Mouse (Mus musculus) thymus, postnatal 0 days (tissue): ENCODE measurements around the gene Cryab. TPM values are rescaled to one million over a fixed set of nuclear protein-coding genes. Genes with fewer than 3 reads are reported as not detected.

Experiments
- DNase-seq: peaks from one replicate; pipeline ENCODE4 v3.0.0-alpha.2; 2015; ENCODE audit warnings: low spot score
- polyA plus RNA-seq: library from polyadenylated mRNA; unstranded; fragments of >200 nt; fragmentation: Nextera tagmentation; extraction: Ambion mirVana; gene quantifications from 2 replicates; pipeline ENCODE4 v1.2.1, GENCODE M21; 2015

Cryab gene
- 17.2 and 17.5 TPM in 2 replicates for polyA plus RNA-seq

DNA sequence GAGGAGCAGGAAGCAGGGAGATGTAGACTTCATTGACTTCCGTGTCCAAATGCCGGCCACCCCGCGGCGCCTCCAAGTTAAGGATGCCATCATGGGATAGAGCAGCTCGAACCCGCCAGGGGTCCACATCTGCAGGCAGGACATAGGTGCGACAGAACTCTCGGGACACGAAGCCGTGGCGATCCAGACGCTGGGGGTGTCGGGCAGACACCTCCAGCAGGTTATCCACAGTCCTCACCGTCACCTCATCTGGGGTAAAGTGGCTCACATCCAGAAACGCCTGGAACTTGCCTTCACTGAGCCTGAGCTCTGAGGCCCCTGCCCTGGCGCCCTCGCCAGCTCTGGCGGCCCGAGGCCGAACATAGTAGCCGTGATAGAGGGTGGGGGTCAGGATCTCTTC, at the start of gene Cryab:
Gene Cryab, plus strand, starts transcription at position 3 of the 400 bp plus-strand sequence.
- DNase-seq, result no peak

DNA sequence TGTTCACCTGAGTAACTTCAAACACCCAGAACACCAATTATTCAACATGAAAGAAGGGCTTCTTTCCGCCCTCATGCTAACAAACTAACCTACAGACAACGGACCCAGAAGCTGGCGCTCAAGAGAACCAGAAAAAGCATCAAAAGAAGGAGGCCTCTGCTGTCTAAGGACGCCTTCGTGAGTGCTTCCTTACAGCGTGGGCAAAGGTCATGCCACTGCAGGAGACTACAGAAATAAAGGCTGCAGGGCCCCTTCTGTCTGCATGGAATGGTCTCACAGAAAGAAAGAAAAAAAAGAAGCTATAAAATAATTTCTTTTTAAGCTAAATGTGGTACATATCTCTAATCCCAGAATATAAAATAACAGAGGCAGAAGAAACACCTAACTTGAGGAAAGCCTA, 46.2 kb upstream of the Cryab start:
- no peak for DNase-seq

DNA sequence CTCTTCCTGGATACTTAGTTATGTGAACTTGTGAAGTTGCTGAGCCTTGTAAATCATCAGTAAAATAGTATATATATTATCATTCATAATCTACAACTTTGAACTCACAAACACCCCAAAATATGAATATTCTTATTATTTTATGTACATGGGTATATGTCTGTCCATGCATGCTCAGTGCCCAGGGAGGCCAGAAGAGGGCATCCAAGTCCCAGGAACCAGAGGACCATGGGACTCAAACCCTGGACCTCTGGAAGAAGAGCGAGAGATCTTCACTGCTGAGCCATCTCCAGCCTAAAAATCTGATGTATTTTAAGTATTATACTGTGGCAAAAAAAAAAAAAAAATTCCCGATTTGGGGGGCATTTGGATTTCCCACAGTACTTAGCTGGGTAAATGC, 42.0 kb upstream of the Cryab start:
- DNase-seq, result no peak

DNA sequence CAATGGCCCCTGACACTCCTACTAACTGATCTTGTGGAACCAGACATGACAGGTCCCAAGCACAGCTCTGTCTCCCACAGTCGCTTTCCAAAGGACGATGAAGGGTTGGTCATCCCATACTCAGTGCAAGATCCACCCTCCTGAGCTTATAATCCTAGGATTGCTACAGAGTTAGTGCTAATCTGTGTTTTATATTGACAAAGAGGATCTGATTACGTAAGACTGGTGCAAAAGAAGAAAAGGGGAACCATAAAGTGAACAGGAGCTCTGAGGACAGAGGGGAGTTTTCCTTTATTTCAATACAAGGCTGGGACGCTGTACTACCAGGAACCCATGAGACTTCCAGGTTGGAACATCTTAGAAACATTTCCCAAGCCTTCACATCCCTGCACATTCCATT, 39.8 kb upstream of the Cryab start:
- DNase-seq, result no peak

DNA sequence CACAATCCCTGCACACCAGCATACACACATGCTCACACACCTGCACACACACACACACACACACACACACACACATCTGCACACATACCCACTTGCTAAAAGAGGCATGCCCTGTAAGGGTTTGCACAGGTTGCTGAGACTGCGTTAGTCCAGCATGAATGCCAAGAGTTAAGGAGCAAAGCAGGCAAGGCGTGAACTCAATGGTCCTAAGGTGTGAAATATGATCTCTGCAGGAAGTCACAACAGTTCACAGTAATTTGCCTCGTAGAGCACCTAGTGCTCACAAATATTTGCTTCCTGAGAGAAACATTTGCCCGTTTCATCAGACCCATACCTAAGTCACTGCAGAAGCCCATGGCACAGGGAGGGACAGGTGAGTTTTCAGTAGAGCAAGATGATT, 36.9 kb upstream of the Cryab start:
- no peak for DNase-seq

DNA sequence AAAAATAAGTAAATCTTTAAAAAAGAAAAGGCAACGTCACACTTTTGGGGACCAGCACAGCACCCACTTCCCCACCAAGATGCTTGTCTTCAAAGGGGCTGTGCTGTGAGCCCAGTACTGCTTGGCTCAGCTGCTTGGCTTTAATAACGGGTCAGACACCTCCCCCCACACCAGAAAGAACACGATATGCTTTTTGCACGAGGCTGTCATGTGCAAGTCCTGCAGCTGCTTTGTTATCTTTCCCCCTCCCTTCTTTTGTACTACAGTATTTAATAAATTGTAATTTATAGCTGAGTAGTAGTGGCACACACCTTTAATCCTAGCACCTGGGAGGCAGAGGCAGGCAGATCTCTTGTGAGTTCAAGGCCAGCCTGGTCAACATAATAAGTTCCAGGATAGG, 32.2 kb upstream of the Cryab start:
- no peak for DNase-seq

DNA sequence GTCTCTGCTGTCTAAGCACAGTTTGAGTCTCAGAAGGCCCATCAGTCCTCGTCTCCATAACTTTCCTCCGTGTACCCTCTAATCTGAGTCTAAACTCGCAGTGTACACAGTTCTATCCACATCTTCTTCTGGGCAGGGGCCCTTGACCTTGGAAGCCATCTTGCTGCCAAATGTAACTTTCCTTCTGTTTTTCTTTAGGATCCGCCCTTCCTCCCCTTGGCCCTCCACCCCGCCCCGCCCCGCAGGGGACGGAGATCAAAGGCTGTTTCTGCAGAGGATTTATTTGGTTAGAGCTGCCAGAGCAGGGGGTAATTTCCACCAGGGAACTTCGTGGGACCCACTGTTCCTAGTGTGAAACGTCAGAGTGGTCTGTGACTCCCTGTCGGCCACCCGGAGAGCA, 30.1 kb upstream of the Cryab start:
- no peak for DNase-seq

DNA sequence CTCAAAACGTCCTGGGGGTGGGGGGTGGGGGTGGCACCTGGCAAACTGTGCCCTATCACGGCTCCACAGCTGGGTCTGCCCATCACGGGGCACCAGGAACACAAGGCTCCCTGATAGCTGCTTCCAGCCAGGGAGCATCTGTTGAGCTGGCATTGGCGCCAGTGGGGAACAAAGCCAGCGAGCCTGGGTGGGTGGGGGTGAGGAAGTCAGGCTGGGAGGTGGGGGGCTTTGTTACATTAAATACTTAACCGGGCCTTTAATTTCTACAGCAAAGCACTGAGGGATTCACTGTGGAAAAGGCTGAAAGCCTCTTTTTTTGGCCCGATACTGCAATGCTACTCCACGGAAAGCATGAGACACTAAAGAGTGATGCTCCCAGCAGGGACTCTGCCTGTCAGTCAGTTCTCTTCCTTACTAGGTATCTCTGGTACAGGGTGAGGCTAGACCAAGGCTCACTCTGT, 28.6 kb upstream of the Cryab start:
- DNase-seq, result no peak

DNA sequence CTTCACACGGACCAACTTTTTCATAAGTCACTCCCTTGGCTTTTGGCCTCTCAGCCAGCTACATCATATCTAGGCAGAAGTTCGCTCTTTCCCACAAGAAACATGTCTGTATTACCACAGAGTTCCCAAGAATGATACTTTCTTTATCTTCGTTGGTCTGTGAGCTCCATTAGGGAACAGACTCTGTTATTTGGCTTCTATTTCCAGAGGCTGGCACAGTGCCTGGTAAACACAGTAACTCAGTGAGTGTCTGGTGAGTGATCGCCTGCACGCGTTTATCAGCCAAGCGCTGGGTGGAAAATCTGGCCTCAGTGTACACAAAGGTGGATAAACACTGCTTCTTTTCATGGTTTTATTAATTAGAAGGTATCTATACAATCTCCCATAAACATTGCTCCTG, 27.7 kb upstream of the Cryab start:
- DNase-seq, result no peak

DNA sequence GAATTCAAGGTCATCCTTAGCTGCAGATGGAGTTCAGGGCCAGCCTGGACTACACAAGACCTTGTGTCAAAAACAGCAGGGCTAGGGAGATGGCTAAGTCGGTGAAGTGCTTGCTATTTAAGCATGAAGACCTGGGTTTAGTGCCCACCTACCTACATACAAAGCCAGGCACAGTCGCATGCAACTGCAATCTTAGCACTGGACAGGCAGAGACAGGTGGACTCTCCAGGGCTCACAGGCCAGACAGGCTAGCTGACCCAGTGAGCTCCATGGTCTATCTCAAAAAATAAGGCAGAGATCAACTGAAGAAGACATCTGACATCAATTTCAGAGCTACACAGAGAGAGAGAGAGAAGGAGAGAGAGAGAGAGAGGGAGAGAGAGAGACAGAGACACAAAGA, 27.0 kb upstream of the Cryab start:
- DNase-seq, result no peak

DNA sequence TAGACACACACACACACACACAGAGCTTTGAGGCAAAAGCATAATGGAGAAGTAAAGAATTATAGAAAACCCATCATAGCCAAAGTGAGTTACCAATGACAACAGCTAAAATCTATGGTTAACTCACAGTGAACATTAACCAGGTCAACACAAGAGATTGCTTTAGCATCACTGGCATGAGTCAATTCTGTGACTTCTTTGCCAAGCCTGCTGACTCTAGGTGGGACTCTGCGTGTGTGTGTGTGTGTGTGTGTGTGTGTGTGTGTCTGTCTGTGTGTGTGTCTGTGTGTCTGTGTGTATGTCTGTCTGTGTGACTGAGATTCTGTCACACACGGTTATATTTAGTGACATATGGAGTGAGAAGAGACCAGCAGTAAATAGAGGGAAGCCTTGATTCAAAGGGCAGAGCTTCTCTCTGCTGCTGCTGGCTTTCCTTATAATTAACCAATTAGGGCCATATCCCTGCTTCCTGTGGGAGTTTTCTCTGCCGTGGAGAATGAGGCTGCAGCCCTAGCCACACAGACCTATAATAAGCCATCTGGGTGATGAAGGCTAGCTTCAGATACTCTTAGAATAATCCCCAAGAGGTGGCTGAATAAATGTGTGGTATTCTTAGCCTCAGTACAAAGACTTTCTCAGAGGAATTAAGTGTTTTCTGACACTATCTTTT, 26.3 kb upstream of the Cryab start:
- no peak for DNase-seq

DNA sequence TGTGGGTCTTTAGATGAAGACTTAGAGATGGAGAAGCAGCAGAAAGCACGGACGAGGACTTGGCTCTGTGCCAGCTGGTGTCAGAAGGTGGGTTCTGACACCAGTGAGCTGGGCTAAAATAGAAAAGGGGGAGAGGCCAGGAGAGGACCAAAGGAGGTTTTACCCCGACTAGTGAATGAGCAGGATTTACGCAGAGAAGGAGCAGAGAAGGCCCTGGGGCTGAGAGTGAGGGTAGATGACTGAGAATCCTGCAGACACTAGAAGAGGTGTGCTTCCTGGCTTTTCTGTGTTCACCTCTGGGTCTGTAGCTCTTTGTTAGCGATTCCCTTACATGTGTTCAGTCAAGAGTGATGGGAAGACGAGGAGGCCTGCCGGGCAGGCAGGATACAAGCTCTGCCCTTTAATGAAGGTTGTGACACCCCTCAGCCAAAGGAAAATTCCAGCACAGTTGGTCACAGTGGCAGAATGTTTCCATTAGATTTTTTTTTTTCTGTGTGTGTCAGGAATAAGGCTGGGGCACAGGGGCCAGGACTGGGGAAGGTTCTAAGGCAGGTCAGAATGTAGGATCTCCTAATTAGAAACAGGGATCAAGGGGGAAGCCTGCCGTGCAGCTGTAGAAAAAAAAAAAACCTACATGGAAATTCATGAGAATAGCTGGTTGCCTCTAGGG, 25.1 kb upstream of the Cryab start:
- DNase-seq, result no peak

DNA sequence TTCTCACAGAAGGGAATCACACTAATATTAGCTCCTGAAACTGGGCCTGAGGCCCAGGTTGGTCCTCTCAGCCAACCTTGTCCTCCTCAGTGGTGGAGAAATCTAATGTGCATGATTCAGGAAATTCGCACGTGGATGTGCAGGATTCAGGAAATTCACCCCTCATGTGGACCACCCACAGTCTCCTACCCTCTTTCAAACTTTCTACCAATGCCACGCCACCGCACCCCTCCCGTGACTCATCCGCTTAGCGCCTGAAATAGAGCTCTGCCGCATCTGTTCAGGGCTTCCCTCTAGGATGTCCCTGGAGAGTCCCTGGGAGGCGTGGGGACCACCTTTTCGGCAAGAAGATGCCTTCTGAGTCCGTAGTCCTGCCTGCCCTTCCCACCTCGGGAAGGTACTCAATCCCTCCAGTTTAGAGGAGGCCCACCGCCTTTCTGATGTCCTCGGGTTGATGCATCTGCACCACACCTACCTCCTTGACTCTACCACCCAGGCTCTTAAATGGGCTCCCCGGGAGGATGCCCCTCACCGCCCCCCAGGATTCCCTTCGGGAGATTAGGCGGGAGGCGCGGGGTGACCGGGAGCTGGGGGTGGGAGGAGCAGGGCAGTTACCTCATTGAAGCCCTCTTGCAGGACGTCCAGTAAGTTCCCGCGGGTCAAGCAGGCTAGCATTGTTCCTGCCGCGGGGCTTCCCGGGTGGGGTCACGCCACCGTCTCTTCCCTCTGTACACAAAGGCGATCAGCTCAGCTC, 23.8 kb upstream of the Cryab start:
- no peak for DNase-seq

DNA sequence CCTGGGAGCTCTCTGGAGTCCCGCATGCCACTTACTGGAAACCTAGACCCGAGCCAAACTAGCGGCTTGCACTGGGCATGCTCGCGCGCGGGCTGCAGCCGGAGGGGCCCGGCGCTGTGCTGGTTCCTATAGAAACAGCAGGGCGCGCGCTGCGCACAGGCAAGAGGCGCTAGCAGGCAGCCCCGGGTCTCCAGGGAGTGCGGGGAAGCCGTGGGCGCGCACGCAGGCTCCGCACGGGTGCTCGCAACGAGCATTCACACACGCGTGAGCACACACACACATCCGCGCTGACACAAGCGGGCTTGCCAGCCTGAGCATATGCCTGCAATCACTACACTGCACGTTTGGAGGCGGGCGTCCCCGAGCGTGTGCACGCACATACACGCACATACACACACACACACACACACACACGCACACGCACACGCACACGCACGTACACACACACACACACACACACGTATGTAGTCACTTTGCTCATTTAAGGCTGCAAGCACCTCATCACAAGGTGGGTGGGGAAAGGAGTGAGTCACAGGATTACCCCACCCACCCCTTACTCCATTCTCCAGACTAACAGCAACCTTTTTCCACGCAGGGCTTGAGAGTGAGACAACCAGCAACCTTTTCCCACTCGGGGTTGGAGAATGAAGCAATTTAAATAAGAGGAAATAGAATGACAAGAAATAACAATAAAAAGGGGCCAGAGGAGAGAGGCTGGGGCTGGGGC, 23.0 kb upstream of the Cryab start:
- peak; percentile 56 for DNase-seq

DNA sequence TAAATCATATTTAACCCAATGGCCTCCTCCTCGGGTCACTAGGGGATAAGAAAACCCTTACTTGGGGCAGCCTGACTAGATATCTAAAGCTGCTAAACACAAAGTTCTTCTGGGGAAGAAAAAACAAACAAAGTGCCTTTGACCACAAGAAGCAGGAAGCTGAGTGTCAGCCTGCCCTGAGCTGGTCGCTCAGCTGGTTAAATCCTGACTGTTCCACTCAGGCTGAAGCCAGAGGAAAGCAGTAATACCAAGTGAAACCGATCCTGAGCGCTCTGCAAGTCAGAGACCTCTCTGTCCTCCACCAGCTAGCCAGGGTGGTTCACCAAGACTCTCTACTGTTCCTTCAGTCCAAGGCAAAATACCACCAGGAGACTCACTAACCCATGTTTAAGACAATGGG, 21.5 kb upstream of the Cryab start:
- no peak for DNase-seq

DNA sequence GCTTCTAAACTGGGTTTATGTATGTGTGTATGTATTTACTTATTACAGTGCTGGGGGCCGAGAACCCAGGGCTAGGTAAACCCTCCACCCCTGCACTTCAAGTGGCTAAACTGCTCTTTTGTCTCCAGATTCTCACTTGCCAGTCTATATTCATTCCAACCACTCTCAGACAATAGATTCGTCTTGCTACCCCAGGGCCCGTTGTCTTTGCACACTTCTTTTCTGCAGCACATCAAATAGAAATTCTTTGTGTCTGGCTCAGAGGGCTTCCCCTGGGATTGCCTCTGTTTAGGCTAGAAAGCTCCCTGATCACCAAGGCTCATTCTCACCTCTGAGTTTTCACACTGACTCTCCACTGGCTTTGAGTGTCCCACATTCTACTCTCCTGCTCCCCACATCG, 18.6 kb upstream of the Cryab start:
- DNase-seq, result no peak

DNA sequence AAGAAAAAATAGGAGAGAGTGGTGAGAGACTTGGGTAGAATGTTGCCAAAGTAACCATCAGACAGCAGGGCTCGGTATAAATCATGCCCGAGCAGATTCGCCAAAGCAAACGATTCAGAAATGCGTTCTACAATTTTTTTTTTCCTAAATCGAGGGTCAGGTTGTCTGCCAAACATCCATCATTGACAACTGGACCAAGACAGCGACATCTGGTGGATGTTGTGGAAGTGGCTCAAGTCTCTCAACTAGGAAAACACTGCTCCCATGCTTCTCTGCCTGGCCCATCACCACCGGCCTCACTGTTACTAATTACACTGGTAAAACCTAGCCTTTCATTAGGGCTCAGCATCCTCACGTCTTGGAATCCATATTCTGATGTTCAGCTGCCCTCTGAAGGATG, 16.1 kb upstream of the Cryab start:
- no peak for DNase-seq

DNA sequence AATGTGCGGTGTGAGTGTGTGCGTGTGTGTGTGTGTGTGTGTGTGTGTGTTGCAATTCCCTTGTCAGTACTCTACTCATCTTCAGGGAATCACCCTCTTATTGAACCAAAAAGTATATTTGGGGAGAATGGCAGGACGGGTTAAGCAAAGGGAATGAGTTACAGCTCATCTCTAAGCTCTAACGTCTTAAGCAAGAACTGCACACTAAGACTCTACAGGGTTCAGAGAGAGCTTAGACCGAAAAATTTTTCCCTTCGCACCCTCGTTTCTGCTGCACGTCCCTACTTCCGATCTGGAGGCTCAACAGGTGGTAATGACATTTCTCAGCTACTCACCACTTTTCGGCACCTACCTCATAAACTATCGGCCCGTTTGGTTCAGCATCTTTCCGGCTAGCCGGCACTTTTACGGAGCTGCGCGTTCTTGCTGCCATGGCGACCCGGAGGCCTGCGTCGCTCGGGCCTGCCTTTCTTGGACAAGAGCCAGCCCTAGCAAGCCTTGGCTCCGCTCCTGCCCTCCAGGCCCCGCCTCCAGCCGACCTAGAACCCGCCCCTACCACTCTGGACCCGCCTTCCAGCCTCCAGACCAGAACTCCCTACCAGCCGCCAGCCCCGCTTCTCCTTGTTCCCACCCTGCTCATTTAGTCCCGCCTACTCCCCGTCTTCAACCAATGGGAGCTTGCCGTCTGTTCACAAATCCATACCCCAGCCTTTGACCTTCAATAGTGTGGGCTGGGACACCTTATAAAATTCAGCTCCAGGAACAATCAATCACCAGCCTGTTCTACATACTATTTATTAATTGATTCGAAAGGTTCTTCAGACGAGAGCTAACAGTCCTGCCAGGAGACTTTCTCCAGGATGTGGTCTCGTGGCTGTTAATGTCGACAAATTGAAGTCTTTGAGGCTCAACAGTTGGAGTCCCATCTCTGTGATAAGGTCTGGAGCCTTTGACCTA, 11.9 kb upstream of the Cryab start, which contains the start of gene Dixdc1:
Gene Dixdc1, minus strand, starts transcription at position 604 of the 957 bp plus-strand sequence.
- peak; percentile 65 for DNase-seq

DNA sequence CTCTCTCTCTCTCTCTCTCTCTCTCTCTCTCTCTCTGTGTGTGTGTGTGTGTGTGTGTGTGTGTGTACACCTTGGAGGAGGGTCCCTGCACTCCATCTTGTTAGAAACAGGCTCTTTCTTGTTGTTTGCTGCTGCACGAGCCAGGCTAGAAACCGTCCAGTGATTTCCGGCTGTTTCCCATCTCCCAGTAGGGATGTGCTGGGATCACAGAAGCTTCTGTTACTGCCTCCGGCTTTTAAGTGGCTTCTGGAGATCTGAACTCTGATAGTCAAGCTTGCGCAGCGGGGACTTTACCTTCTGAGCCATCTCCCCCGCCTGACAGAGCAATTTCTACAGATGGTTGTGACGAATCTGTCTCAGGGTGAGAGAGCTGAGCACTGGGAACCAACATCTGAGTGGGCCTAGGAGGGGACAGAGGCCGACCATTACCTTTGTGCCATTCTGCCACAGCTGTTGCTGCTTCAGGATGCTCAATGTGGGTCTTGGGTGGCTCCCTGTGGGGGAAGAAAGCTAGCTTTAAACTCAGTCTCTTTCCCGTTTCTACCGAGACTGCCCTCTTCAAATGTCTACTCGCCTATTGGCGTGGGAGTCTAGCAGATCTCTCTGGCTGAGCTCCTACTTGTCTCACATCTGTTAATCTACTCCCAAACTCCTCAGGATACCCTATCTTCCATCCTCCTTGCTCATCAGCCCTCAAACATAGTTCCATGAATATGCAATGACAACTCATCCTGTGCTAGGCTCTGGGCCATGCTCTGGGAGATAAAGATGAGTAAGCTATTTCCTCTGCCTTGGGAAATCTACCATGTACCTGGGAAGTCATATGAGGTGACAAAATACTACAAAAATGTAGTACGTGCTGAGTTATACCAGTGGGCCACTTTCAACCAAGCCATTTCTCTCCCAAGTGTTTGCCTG, 10.0 kb upstream of the Cryab start:
- no peak for DNase-seq
